In genomic region chr12:103433430-103433829, GRCm38 (mm10) we compare ENCODE assay signal across 14 mouse cellular contexts. TPM values are rescaled to one million over a fixed set of nuclear protein-coding genes. Genes with fewer than 3 reads are reported as not detected.
DNase-seq lines count a peak whose midpoint lies in the region; ATAC-seq and TF ChIP-seq lines count a peak whose summit lies in the region.
"Had no signal": no experiment of that assay in that cellular context is flagged by ENCODE, and none has a peak within 500 bp of the region (broad histone marks: within the 10 kb centered on the region; RNA-seq: fewer than 3 reads in every experiment).

No protein-coding gene starts in this region.

- no peak for ATAC-seq in neural tube, embryonic 15.5 days (ENCODE audit: low FRiP score)

- H3K27ac ChIP-seq in bone marrow macrophage, adult 2 months (ENCODE audit: insufficient read depth, low read depth, low read length): peak overlapping the region; percentile 46; the same call in 1 of the 2 replicates
- H3K27ac ChIP-seq in small intestine, adult 2 months (ENCODE audit: insufficient read depth, low read depth, low read length): peak overlapping the region; percentile 73
- no peak overlapping the region for H3K27ac ChIP-seq in neural tube, embryonic 15.5 days (replicated peaks)
- H3K27ac ChIP-seq: liver, embryonic 14.5 days had no signal

- TF ChIP-seq POLR2A in bone marrow macrophage, adult 2 months (IDR thresholded peaks at IDR 0.05; ENCODE audit: borderline replicate concordance, low read depth, low read length): no peak
- TF ChIP-seq POLR2A in small intestine, adult 2 months (IDR thresholded peaks at IDR 0.05; ENCODE audit: low read depth, low read length): no peak

- H3K9me3 ChIP-seq in neural tube, embryonic 15.5 days (replicated peaks): no peaks in the 10 kb centered on the region

- WGBS in small intestine, adult 2 months: 30% methylated on average over 2 of the region's 2 CpGs
- 85% methylated on average over 2 of the region's 2 CpGs for WGBS in neural tube, embryonic 15.5 days

- no peak overlapping the region for H3K4me2 ChIP-seq in neural tube, embryonic 15.5 days

- H3K9ac ChIP-seq in neural tube, embryonic 15.5 days (replicated peaks): no peak overlapping the region
- H3K9ac ChIP-seq: liver, embryonic 14.5 days had no signal

- H3K4me1 ChIP-seq in bone marrow macrophage, adult 2 months (ENCODE audit: control insufficient read depth, insufficient read depth, low read length): peaks cover 21% of the 10 kb centered on the region
- peaks cover 13% of the 10 kb centered on the region; the same call in 1 of the 2 replicates for H3K4me1 ChIP-seq in small intestine, adult 2 months (ENCODE audit: control insufficient read depth, insufficient read depth, insufficient read length, low read length)
- H3K4me1 ChIP-seq in neural tube, embryonic 15.5 days: no peaks in the 10 kb centered on the region

- peaks cover 9% of the 10 kb centered on the region; the same call in 1 of the 2 replicates for H3K36me3 ChIP-seq in small intestine, adult 2 months (ENCODE audit: control insufficient read depth, insufficient read depth, low read length)
- no peaks in the 10 kb centered on the region for H3K36me3 ChIP-seq in neural tube, embryonic 15.5 days

- peak; percentile 81 to 89 for DNase-seq in adrenal gland, adult (ENCODE audit: inconsistent age in 2 of 2, low spot score in 1 of 2)
- DNase-seq in adrenal gland, postnatal 4 days (ENCODE audit: low spot score in 2 of 2): no peak
- DNase-seq in kidney, postnatal 14 days: peak; percentile 10
- DNase-seq in kidney, postnatal 10 days: no peak
- DNase-seq in left cerebral cortex, postnatal 4 days: no peak
- DNase-seq: cerebellum, adult 8-10 months had no signal

- H3K4me3 ChIP-seq in bone marrow macrophage, adult 2 months (ENCODE audit: insufficient read depth, low read length): no peak overlapping the region
- no peak overlapping the region for H3K4me3 ChIP-seq in small intestine, adult 2 months (ENCODE audit: low read depth, low read length)
- H3K4me3 ChIP-seq in neural tube, embryonic 15.5 days (replicated peaks): no peak overlapping the region

- intact Hi-C loops in left cerebral cortex, postnatal 4 days (cut with DNase I): no loop called here

- H3K27me3 ChIP-seq in small intestine, adult 2 months (ENCODE audit: control insufficient read depth, insufficient read depth, low read length): no peaks in the 10 kb centered on the region
- no peaks in the 10 kb centered on the region for H3K27me3 ChIP-seq in neural tube, embryonic 15.5 days (replicated peaks)

- no peak for TF ChIP-seq CTCF in bone marrow macrophage, adult 2 months (IDR thresholded peaks at IDR 0.05; ENCODE audit: low read depth, low read length)
- no peak for TF ChIP-seq CTCF in small intestine, adult 2 months (IDR thresholded peaks at IDR 0.05; ENCODE audit: extremely low read depth, insufficient read length, insufficient replicate concordance, low read depth, low read length)

RNA-seq across cellular contexts. Expression of gene Ifi27, which starts 0.6 kb away (rescaled TPM):
- 100 to 1,000 TPM; 377 to 414 TPM for total RNA-seq in adrenal gland, postnatal 4 days (2021)
- 93.3 and 100 TPM in 2 replicates for polyA plus RNA-seq in bone marrow macrophage, adult 2 months (2012; ENCODE audit: insufficient read depth, insufficient read length, missing spikeins)
- 96.5 and 170 TPM in 2 replicates for polyA plus RNA-seq in small intestine, adult 2 months (2012; rRNA removed)
- polyA plus RNA-seq in neural tube, embryonic 15.5 days (2015; fragmentation: Nextera tagmentation; extraction: Ambion mirVana): 14.6 and 30.5 TPM in 2 replicates
- total RNA-seq in left cerebral cortex, postnatal 4 days (2021): 10 to 100 TPM; 19.2 to 23.7 TPM

RNA-seq across cellular contexts. Expression of gene Ddx24, which starts 7.8 kb away (rescaled TPM):
- total RNA-seq in adrenal gland, postnatal 4 days (2021): 100 to 1,000 TPM; 109 to 116 TPM
- polyA plus RNA-seq in bone marrow macrophage, adult 2 months (2012; ENCODE audit: insufficient read depth, insufficient read length, missing spikeins): 58.7 and 62.6 TPM in 2 replicates
- 12.5 and 21.8 TPM in 2 replicates for polyA plus RNA-seq in small intestine, adult 2 months (2012; rRNA removed)
- 176 and 181 TPM in 2 replicates for polyA plus RNA-seq in neural tube, embryonic 15.5 days (2015; fragmentation: Nextera tagmentation; extraction: Ambion mirVana)
- total RNA-seq in left cerebral cortex, postnatal 4 days (2021): 100 to 1,000 TPM; 123 to 143 TPM

RNA-seq across cellular contexts. Expression of gene Ifi27l2a, which starts 10.1 kb away (rescaled TPM):
- 10 to 100 TPM; 10.1 to 11.7 TPM for total RNA-seq in adrenal gland, postnatal 4 days (2021)
- polyA plus RNA-seq in bone marrow macrophage, adult 2 months (2012; ENCODE audit: insufficient read depth, insufficient read length, missing spikeins): 1,008 and 1,016 TPM in 2 replicates
- 286 and 307 TPM in 2 replicates for polyA plus RNA-seq in small intestine, adult 2 months (2012; rRNA removed)
- polyA plus RNA-seq in neural tube, embryonic 15.5 days (2015; fragmentation: Nextera tagmentation; extraction: Ambion mirVana): 7.5 and 16.4 TPM in 2 replicates
- 1 to 10 TPM; 1.6 to 2.1 TPM for total RNA-seq in left cerebral cortex, postnatal 4 days (2021)

RNA-seq across cellular contexts. Expression of gene Ifi27l2b, which starts 23.6 kb away (rescaled TPM):
- not detected for total RNA-seq in adrenal gland, postnatal 4 days (2021)
- polyA plus RNA-seq in bone marrow macrophage, adult 2 months (2012; ENCODE audit: insufficient read depth, insufficient read length, missing spikeins): not detected in 2 replicates
- 652 and 1,447 TPM in 2 replicates for polyA plus RNA-seq in small intestine, adult 2 months (2012; rRNA removed)
- polyA plus RNA-seq in neural tube, embryonic 15.5 days (2015; fragmentation: Nextera tagmentation; extraction: Ambion mirVana): 0.88 TPM in 1 of 2 replicates, not detected in the other
- total RNA-seq in left cerebral cortex, postnatal 4 days (2021): not detected
- total RNA-seq: adrenal gland, adult 18-20 months; layer of hippocampus, postnatal 14 days had no signal
- polyA plus RNA-seq: inflammation-experienced regulatory T-cells, adult 6 months; liver, embryonic 14.5 days; neural tube, embryonic 11.5 days had no signal

RNA-seq across cellular contexts. Expression of gene 9330161L09Rik, which starts 25.8 kb away (rescaled TPM):
- 1 to 10 TPM; 2.6 to 3.0 TPM for total RNA-seq in adrenal gland, postnatal 4 days (2021)
- polyA plus RNA-seq in bone marrow macrophage, adult 2 months (2012; ENCODE audit: insufficient read depth, insufficient read length, missing spikeins): 1.9 TPM in 1 of 2 replicates, not detected in the other
- polyA plus RNA-seq in small intestine, adult 2 months (2012; rRNA removed): 0.39 and 0.42 TPM in 2 replicates
- polyA plus RNA-seq in neural tube, embryonic 15.5 days (2015; fragmentation: Nextera tagmentation; extraction: Ambion mirVana): 0.36 and 1.1 TPM in 2 replicates
- total RNA-seq in left cerebral cortex, postnatal 4 days (2021): 1 to 10 TPM; 2.6 to 5.7 TPM

Comparison
In these comparisons a context has a peak if more than half of its experiments do, and no peak if none do; other contexts are left out.
1. DNase-seq: peak in adrenal gland, adult (2 of 2) and kidney, postnatal 14 days (single experiment); none in adrenal gland, postnatal 4 days (0 of 2), kidney, postnatal 10 days (single experiment) and left cerebral cortex, postnatal 4 days (single experiment).
2. RNA of gene Ifi27l2a, which starts 10.1 kb away (polyA plus RNA-seq): 1,008 to 1,016 TPM in bone marrow macrophage, adult 2 months and 286 to 307 TPM in small intestine, adult 2 months; 7.5 to 16.4 TPM in neural tube, embryonic 15.5 days; every median in the first group is over 10 times any median in the second.